Mouse (Mus musculus): ENCODE measurements around the gene Gamt. TPM values are rescaled to one million over a fixed set of nuclear protein-coding genes. Genes with fewer than 3 reads are reported as not detected.
A peak's percentile ranks its signal among the peaks of the same experiment; 100 is the strongest.
"Not testable (repeated sequence)": the region's sequence is repeated elsewhere in the genome, so short reads cannot be mapped to it uniquely, and the experiment has no call there.

Gamt gene
- total RNA-seq, 2 experiments from 2014 or later = 446 to 545 TPM

- no peak for DNase-seq (ENCODE audit: low spot score in 2 of 2)
These were observed 1.4 kb downstream of the Gamt start for GRCm38 (mm10) chr10:80259463-80259805.

GRCm38 (mm10) chr10:80258752-80259462 lies 1.9 kb downstream of the Gamt start:
- no peak for DNase-seq (ENCODE audit: low spot score in 2 of 2)

- no peak for DNase-seq (ENCODE audit: low spot score in 2 of 2)
These were observed 2.9 kb downstream of the Gamt start for GRCm38 (mm10) chr10:80257936-80258335.

DNA sequence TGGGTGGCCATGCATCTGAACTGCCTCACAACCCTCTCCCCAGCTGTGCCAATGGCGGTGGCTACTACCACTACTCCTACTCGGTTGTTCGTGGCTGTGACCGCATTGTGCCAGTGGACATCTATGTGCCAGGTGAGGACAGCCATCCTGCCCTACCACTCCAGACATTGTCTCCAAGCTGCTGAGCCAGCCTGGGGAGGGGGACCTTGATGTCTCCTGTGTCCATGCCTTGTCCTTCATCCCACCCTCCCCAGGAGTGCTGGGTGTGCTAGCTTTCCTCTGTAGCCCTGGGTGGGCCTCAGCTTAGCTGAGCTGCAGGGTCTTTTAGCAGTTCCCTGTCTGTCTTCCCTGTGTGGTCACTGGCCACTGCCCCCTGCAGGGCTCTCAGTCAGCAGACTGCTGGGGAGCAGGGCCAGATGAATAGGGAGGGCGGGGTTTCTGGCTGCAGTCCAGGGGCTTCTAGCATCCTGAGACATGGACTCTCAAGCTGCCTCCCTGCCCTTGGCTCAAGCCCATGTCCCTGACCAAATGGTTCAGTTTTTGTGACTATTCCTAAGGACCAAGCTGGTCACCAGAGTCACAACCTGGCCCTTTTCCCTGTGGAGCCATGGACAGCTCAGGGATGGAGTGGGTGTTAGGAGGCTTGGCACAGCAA lies 4.8 kb downstream of the Gamt start:
- peak in 1 of 2 experiments; percentile 55 for DNase-seq (ENCODE audit: low spot score in 2 of 2)

DNA sequence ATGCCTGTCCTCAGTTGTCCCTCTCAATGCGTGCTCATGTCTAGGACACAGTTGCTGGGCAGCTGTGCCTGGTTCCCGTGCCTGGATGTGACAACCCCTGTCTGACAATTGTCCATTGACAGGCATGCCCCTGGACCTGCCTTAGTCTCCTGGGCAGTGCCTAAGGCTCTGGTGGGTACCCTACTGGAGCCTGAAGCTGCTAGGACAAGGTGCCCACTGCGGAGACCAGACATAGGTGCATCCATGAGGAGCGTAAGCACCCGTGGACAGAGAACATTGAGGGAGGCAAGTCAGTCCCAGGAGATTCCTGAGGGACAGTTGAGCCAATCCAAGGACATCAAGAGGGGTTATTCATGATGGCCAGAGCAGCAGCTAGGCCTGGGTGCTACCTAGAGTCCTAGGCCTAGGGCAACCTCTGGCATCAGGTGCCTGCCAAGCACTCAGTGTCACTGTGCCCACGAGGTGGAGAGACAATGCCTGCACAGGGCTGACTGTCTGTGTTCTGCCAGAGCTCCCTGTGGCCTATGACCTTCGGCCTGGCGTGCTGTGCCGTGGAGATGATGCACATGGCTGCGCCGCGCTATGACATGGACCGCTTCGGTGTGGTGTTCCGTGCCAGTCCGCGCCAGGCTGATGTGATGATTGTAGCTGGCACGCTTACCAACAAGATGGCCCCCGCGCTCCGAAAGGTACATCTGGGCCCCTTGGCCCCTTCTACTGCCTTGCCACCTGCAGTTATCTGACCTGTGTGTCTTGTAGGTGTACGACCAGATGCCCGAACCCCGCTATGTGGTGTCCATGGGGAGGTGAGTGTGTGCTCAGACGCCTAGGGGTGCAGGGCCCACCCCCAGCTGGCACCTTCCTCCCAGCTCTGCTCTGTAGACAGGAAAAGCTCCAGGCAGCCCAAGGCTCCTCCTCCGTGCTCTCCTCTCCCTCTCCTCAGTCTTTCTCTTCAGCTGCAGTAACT lies 6.2 kb downstream of the Gamt start:
- DNase-seq (ENCODE audit: low spot score in 2 of 2) = no peak

GRCm38 (mm10) chr10:80253551-80253950 lies 7.3 kb downstream of the Gamt start:
- DNase-seq (ENCODE audit: low spot score in 2 of 2) = no peak

GRCm38 (mm10) chr10:80252493-80253274 lies 8.1 kb downstream of the Gamt start:
- DNase-seq (ENCODE audit: low spot score in 2 of 2) = no peak

DNA sequence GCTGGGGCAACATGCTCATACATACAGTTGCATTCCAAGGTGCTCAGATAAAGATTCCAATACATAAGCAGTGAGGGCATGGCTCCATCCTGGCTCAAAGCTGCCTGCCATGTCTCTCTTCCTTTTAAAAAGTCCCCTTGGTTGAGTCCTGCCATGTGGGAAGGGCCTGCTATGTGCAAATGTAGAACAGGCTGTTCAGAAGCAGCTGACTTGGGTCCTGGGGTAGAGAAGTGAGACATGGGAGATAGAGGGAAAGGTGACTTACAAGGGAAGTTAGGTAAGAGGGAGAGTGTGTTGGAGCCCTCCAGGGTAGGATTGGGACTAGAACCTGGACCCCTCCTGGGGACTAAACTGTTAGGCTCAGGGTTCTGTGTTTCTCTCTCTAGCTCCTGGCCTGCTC lies 8.8 kb downstream of the Gamt start:
- DNase-seq (ENCODE audit: low spot score in 2 of 2) = no peak

DNA sequence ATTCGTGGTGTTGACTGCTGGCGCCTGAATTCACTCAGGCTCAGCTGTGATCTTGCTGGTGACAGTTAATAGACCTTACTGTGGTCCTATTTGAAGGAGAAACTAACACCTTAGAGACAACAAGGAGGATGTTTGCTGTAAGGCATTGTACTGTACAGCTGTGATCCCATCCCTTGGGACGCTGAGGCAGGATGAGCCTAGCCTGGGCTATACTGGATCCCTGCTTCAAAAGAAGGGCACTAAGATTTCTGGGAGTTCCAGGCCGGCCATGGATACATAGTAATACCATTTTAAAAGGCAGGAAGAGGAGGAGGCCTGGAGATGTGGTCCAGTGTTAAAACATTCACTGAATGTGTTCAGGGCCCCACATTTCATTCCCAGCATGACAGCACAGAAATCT lies 10.2 kb downstream of the Gamt start:
- DNase-seq (ENCODE audit: low spot score in 2 of 2) = no peak

DNA sequence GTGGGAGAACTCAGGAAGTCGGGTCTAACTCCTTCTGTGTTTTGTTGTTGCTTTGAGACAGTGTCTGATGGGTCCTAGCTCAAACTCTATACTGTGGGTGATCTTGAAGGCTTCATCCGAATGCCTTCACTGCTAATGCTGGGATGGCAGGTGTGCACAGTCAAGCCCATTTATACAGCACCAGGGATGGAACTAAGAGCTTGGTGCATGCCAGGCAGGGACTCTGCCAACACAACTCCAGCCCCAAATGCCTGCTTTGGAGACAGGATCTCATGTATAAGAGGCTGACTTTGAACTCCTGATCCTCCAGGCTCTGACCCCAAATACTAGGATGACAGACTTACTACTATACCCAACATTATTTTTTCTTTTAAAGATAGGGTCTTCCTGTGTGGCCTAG lies 10.8 kb downstream of the Gamt start:
- DNase-seq (ENCODE audit: low spot score in 2 of 2) = no peak

DNA sequence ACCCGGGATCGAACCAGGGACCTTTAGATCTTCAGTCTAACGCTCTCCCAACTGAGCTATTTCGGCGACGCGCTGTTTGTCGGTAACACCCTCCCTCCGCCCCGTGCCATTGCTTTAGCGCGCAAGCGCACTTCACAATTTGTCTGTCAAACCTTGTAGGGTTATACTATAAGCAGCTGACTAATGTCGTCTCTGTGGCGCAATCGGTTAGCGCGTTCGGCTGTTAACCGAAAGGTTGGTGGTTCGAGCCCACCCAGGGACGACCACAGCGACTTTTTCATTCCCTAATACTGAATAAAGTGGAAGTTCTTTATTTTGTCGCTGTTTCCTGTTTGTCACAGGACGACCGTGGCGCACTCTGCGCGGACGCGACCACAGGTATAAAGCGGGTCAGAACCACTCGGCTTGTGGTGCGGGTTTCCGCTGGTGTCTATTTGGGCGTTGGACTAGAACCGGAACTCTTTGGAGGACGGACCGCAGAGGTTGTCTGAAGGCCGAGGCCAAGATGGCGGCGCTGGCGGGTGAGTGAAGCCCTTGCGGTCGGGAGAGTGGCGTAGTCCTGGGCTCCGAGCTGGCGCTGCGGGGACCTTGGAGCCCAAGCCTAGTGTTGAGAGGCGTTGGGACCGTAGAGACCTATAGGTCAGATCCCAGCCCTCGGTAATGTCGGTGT lies 11.7 kb downstream of the Gamt start, which contains the start of gene Ndufs7:
Gene Ndufs7, plus strand, starts transcription at position 151 of the 670 bp plus-strand sequence.
- peak; percentile 85 to 91 for DNase-seq (ENCODE audit: low spot score in 2 of 2)

DNA sequence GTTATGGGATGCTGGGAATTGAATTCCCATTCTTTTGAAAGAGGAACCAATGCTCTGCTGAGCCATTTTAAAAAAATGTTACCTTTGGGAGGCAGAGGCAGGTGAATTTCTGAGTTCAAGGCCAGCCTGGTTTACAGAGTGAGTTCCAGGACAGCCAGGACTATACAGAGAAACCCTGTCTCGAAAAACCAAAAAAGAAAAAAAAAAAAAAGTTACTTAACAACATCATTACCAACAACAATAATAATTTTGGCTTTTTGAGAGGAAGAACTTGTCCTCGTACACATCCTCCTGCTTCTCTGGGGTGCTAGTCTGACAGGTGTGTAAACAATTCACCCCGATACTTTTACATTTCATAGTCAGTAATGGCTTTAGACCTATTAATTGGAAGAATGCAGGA lies 12.4 kb downstream of the Gamt start:
- not testable (repeated sequence) for DNase-seq (ENCODE audit: low spot score in 2 of 2)

- no peak for DNase-seq (ENCODE audit: low spot score in 2 of 2)
These were observed 13.0 kb downstream of the Gamt start for GRCm38 (mm10) chr10:80247849-80248248.

DNA sequence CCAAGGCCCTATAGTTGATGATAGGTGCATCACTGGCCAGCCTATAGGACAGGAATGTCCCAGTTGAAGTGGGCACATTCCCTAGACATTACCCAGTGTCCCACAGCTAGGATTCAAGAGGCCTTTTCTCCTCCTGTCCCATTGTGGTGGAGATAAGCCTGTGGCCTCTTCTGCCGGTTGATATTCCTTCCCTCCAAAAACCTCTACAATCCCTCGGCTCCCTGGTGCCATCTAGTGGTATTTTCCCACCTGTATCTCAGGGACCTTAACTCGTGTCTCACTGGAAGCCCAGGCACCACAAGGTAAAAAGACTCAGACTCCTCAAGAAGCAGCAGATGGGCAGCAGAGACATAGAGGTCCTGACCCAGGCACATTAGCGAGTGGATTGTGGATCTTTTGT lies 15.2 kb downstream of the Gamt start:
- peak; percentile 64 to 80 for DNase-seq (ENCODE audit: low spot score in 2 of 2)

DNA sequence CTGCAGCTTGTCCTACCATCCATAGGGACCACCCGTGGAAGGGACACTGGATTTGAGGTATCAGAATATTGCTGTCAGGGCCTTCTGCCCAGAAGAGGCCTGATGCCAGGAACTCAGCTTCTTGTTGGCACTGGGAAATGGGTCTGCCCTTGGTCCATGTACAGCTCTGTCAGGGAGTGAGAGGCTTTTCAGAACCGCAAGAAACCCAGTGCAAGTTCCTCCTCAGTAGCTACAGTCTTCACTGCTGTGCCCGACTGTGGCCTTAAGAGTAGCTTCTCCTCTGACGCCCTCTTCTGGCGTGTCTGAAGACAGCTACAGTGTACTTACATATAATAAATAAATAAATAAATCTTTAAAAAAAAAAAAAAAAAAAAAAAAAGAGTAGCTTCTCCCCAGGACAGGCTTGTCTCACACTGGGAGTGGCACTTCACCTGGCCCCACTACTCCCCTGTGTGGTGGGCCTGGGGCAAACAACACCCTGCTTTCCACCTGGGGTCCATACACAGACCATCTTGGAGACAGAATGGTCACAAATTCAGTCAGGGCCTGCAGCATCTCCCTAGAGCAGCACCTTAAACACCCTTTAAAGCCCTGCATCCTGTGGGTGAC lies 15.9 kb downstream of the Gamt start:
- no peak for DNase-seq (ENCODE audit: low spot score in 2 of 2)

DNA sequence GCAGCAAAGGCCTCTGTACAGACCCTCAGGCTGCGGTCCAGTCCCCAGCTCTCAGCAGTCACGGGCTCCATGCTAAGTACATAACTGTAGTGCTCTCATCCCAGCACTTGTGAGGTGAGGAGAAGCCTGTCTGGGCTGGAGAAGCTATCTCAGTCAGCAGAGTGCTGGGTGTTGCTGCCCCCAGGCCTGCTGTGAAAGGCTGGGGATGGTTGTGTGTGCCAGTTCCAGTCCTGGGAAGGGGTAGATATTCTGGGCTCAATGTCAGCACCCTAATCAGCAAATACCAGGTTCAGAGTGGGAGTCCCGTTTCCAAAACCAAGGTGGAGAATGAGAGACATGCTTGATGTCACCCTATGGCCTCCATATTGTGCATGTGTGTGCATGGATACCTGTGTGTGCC lies 18.2 kb downstream of the Gamt start:
- no peak for DNase-seq (ENCODE audit: low spot score in 2 of 2)

GRCm38 (mm10) chr10:80242088-80242487 lies 18.7 kb downstream of the Gamt start:
- no peak for DNase-seq (ENCODE audit: low spot score in 2 of 2)

DNA sequence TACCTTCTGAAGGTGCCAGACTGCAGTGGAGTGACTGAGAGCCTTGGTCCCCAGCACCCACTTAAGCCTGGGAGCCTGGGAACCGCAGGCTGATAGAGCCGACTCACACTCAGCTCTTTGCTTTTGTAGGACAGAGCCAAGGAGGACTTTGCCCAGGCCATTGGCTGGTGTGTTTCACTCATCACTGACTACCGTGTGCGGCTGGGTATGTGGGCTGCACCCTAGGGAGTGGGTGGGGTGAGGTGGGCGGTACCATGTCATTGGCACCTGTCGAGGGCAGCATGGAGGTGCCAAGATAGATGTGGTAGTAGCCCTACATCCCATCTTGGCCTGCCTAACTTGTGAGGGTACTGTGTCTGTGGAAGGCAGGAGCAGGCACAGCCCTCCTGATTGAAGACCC lies 21.0 kb downstream of the Gamt start:
- DNase-seq (ENCODE audit: low spot score in 2 of 2) = no peak

DNA sequence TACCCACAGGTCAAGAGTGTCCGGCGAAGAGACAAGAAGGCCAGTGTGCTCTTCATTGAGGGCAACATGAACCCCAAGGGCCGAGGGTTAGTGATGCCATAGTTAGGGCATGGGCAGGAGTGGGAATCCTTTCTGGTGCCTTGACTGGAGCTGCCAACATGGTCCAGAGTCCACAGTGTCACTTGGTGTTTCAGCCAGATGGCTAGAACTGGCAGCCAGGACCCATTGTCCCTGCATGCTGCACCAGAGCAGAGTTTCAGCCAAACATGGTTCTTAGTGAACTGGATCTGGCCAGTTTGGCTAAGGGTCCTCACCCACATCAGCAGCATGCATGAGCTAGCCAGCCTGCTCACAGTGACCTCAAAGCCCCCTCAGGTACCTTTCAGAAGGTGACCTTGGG lies 22.5 kb downstream of the Gamt start:
- no peak for DNase-seq (ENCODE audit: low spot score in 2 of 2)

DNA sequence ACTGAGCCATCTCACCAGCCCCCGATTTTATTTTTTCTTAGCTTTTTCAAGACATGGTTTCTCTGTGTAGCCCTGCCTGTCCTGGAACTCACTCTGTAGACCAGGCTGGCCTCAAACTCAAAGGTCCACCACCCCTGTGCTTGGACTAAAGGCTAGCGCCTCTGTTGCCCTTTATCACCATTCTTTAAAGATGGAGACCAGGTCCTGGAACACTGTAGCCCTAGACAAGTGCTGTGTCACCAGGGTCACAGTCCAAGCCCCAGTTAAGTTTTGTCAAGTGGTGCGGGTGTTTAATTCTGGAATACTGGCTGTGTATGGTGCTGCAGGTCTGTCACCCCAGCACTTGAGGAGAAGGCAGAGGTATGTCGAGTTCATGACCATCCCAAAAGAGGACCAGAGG lies 23.8 kb downstream of the Gamt start:
- DNase-seq (ENCODE audit: low spot score in 2 of 2) = no peak

Data from gastrocnemius, postnatal 4 days (tissue).